Mouse (Mus musculus) midbrain, embryonic 12.5 days (tissue): ENCODE measurements at regions not wholly inside any gene's neighbourhood (a gene's known extent, or its start where the extent isn't known, plus 50 kb on each side); places are given as distances from the start of the nearest gene placed in this dataset.

Experiments used
- ATAC-seq: fragments of 200-750 bp; cut with Nextera tagmentation; 2 replicates; pipeline ENCODE4 v1.8.0; 2017; ENCODE audit warnings: low read depth, moderate TSS enrichment, moderate library complexity; ENCODE audit not compliant: low FRiP score
- H3K27ac ChIP-seq: fragments of 300-500 bp; sonication (generic); replicated peaks from 2 replicates; pipeline ENCODE4 v1.5.1; 2016; ENCODE audit warnings: mild to moderate bottlenecking
- H3K27me3 ChIP-seq: fragments of 300-500 bp; sonication (generic); 2 replicates; pipeline ENCODE4 v1.6.1; 2016; ENCODE audit warnings: mild to moderate bottlenecking
- H3K36me3 ChIP-seq: fragments of 300-500 bp; sonication (generic); 2 replicates; pipeline ENCODE4 v1.6.1; 2016
- H3K4me1 ChIP-seq: fragments of 300-500 bp; sonication (generic); 2 replicates; pipeline ENCODE4 v1.6.1; 2016
- H3K4me2 ChIP-seq: fragments of 300-500 bp; sonication (generic); replicated peaks from 2 replicates; pipeline ENCODE4 v1.6.1; 2016; ENCODE audit warnings: mild to moderate bottlenecking, moderate library complexity
- H3K4me3 ChIP-seq: fragments of 300-500 bp; sonication (generic); 2 replicates; pipeline ENCODE4 v1.5.1; 2016; ENCODE audit warnings: mild to moderate bottlenecking
- H3K9ac ChIP-seq: fragments of 300-500 bp; sonication (generic); replicated peaks from 2 replicates; pipeline ENCODE4 v1.6.1; 2016; ENCODE audit warnings: mild to moderate bottlenecking, moderate library complexity
- H3K9me3 ChIP-seq: fragments of 300-500 bp; sonication (generic); 2 replicates; pipeline ENCODE4 v1.6.1; 2016; ENCODE audit warnings: mild to moderate bottlenecking
- WGBS: fragments of 180-500 bp; shearing (Covaris S2); methylation state at CpG from one replicate; pipeline ENCODE4 v1.1.7; 2016; 5-methylcytosine and 5-hydroxymethylcytosine counted together

GRCm38 (mm10) chr7:70828486-70829195 is 462.1 kb upstream of the Nr2f2 start:
- H3K4me3 ChIP-seq = no peak overlapping the region
- no peaks in the 10 kb centered on the region; the same call in 1 of the 2 replicates for H3K4me1 ChIP-seq
- WGBS = 64% methylated on average over 5 of the region's 5 CpGs
- H3K27ac ChIP-seq = no peak overlapping the region
- no peaks in the 10 kb centered on the region for H3K9me3 ChIP-seq
- ATAC-seq = no peak
- no peak overlapping the region for H3K4me2 ChIP-seq
- no peaks in the 10 kb centered on the region for H3K36me3 ChIP-seq
- H3K27me3 ChIP-seq = 0 out of 2 replicates have a peak, but pooled peaks cover 3% of the 10 kb centered on the region
- no peak overlapping the region for H3K9ac ChIP-seq

GRCm38 (mm10) chr7:70826074-70826473 is 459.5 kb upstream of the Nr2f2 start:
- Histone ChIP-seq H3K27me3 (0 out of 2 replicates have a peak, but pooled peaks cover 3% of the 10 kb centered on the region), H3K27ac (no peak overlapping the region), H3K4me3 (no peak overlapping the region), H3K9me3 (no peaks in the 10 kb centered on the region), H3K4me1 (peaks cover 3% of the 10 kb centered on the region), H3K4me2 (no peak overlapping the region), H3K36me3 (no peaks in the 10 kb centered on the region), H3K9ac (no peak overlapping the region)
- WGBS = 76% methylated on average over 3 of the region's 3 CpGs
- no peak for ATAC-seq

- no peaks in the 10 kb centered on the region for H3K36me3 ChIP-seq
- H3K4me3 ChIP-seq = no peak overlapping the region
- no peak overlapping the region for H3K4me2 ChIP-seq
- no peak for ATAC-seq
- no peak overlapping the region for H3K9ac ChIP-seq
- no peak overlapping the region for H3K27ac ChIP-seq
- WGBS = 72% methylated on average over 11 of the region's 11 CpGs
- 0 out of 2 replicates have a peak, but pooled peaks cover 3% of the 10 kb centered on the region for H3K27me3 ChIP-seq
- H3K4me1 ChIP-seq = peaks cover 3% of the 10 kb centered on the region; the same call in 1 of the 2 replicates
- no peaks in the 10 kb centered on the region for H3K9me3 ChIP-seq
These were observed 456.5 kb upstream of the Nr2f2 start for GRCm38 (mm10) chr7:70823020-70823419.

GRCm38 (mm10) chr7:70822310-70822821 is 455.8 kb upstream of the Nr2f2 start:
- Histone ChIP-seq H3K4me1 (peaks cover 3% of the 10 kb centered on the region; the same call in 1 of the 2 replicates), H3K27ac (no peak overlapping the region), H3K9ac (no peak overlapping the region), H3K27me3 (0 out of 2 replicates have a peak, but pooled peaks cover 3% of the 10 kb centered on the region), H3K36me3 (no peaks in the 10 kb centered on the region), H3K4me3 (no peak overlapping the region), H3K9me3 (no peaks in the 10 kb centered on the region), H3K4me2 (no peak overlapping the region)
- 60% methylated on average over 9 of the region's 9 CpGs for WGBS
- ATAC-seq = no peak

DNA sequence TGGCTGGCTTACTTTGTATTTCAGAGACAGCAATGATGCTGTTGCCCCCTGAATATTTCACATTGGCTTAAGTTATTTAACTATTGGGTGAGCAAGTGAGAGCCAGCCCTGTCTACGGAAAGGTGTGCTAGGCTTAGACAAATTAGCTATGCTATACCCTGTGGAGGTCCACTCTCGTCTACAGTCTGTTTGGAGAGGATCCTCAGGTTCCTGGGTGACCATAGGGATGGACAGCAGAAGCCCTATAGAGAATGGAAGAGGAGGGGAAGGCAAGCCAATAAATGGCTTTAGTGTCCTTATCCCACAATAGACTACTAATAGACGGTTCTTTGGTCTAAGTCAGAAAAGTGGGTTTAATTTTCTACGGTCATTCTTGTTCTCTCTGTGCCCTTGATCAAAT is 455.3 kb upstream of the Nr2f2 start:
- Histone ChIP-seq H3K4me2 (no peak overlapping the region), H3K9me3 (no peaks in the 10 kb centered on the region), H3K36me3 (no peaks in the 10 kb centered on the region), H3K27me3 (0 out of 2 replicates have a peak, but pooled peaks cover 3% of the 10 kb centered on the region), H3K9ac (no peak overlapping the region), H3K4me3 (no peak overlapping the region), H3K4me1 (peaks cover 3% of the 10 kb centered on the region; the same call in 1 of the 2 replicates), H3K27ac (no peak overlapping the region)
- ATAC-seq = no peak
- 82% methylated on average over 4 of the region's 4 CpGs for WGBS

DNA sequence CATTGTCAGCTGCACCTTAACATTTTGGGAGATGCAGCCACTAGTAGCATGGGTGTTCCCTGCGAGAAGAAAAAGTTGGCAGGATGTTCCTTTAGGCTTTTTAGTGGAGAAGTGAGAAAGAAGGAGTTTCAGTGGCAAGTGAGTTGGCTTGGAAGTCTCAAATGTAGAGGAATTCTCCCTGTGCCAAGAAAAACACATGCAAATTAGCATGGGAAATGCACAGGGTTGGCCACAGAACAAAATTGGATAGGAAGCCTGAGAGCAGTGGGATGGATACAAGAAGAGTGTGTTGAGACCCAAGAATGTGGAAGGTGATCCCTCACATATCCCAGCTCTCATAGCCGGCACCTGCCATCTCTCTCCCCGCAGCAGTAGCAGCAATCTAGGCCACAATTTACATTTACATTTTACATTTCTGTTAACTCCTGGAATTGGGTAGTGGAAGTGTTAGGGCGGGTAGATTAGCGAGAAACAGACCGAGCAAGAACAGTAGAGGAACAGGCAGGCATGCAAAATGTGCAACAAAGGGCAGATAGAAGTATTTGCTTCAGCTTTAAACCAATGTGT is 450.9 kb upstream of the Nr2f2 start:
- no peak overlapping the region for H3K4me2 ChIP-seq
- H3K9ac ChIP-seq = no peak overlapping the region
- no peaks in the 10 kb centered on the region for H3K27me3 ChIP-seq
- H3K9me3 ChIP-seq = no peaks in the 10 kb centered on the region
- H3K4me1 ChIP-seq = peaks cover 4% of the 10 kb centered on the region
- 95% methylated on average over 6 of the region's 6 CpGs for WGBS
- no peak overlapping the region for H3K4me3 ChIP-seq
- no peak overlapping the region for H3K27ac ChIP-seq
- H3K36me3 ChIP-seq = no peaks in the 10 kb centered on the region
- ATAC-seq = no peak

GRCm38 (mm10) chr7:70814391-70814790 is 447.9 kb upstream of the Nr2f2 start:
- 57% methylated on average over 3 of the region's 3 CpGs for WGBS
- no peak; the same call in 1 of the 2 replicates for ATAC-seq
- no peak overlapping the region for H3K4me3 ChIP-seq
- H3K9me3 ChIP-seq = no peaks in the 10 kb centered on the region
- no peak overlapping the region for H3K4me2 ChIP-seq
- H3K27ac ChIP-seq = no peak overlapping the region
- no peaks in the 10 kb centered on the region for H3K36me3 ChIP-seq
- peaks cover 4% of the 10 kb centered on the region for H3K4me1 ChIP-seq
- H3K27me3 ChIP-seq = no peaks in the 10 kb centered on the region
- H3K9ac ChIP-seq = no peak overlapping the region

- 64% methylated on average over 5 of the region's 5 CpGs for WGBS
- H3K27me3 ChIP-seq = no peaks in the 10 kb centered on the region
- H3K27ac ChIP-seq = no peak overlapping the region
- no peak for ATAC-seq
- H3K9ac ChIP-seq = no peak overlapping the region
- no peaks in the 10 kb centered on the region for H3K9me3 ChIP-seq
- H3K4me3 ChIP-seq = no peak overlapping the region
- H3K4me1 ChIP-seq = peaks cover 4% of the 10 kb centered on the region
- H3K36me3 ChIP-seq = no peaks in the 10 kb centered on the region
- H3K4me2 ChIP-seq = no peak overlapping the region
These were observed 446.6 kb upstream of the Nr2f2 start for GRCm38 (mm10) chr7:70813101-70813500.

GRCm38 (mm10) chr7:70810411-70811090 is 444.0 kb upstream of the Nr2f2 start:
- 91% methylated on average over 18 of the region's 18 CpGs for WGBS
- Histone ChIP-seq H3K4me3 (no peak overlapping the region), H3K4me1 (peaks cover 4% of the 10 kb centered on the region), H3K36me3 (no peaks in the 10 kb centered on the region), H3K9ac (no peak overlapping the region), H3K27ac (no peak overlapping the region), H3K4me2 (no peak overlapping the region), H3K9me3 (no peaks in the 10 kb centered on the region), H3K27me3 (no peaks in the 10 kb centered on the region)
- ATAC-seq = no peak

GRCm38 (mm10) chr7:70804281-70804680 is 437.7 kb upstream of the Nr2f2 start:
- no peak for ATAC-seq
- H3K9ac ChIP-seq = no peak overlapping the region
- H3K4me3 ChIP-seq = no peak overlapping the region
- no peak overlapping the region for H3K27ac ChIP-seq
- H3K4me2 ChIP-seq = no peak overlapping the region
- H3K36me3 ChIP-seq = no peaks in the 10 kb centered on the region
- H3K9me3 ChIP-seq = no peaks in the 10 kb centered on the region
- H3K27me3 ChIP-seq = no peaks in the 10 kb centered on the region
- no peaks in the 10 kb centered on the region for H3K4me1 ChIP-seq
- WGBS = 88% methylated on average over 1 of the region's 1 CpGs

GRCm38 (mm10) chr7:70799976-70800375 is 433.4 kb upstream of the Nr2f2 start:
- Histone ChIP-seq H3K4me2 (no peak overlapping the region), H3K4me3 (no peak overlapping the region), H3K9me3 (no peaks in the 10 kb centered on the region), H3K4me1 (no peaks in the 10 kb centered on the region), H3K27me3 (no peaks in the 10 kb centered on the region), H3K9ac (no peak overlapping the region), H3K36me3 (no peaks in the 10 kb centered on the region), H3K27ac (no peak overlapping the region)
- 73% methylated on average over 1 of the region's 1 CpGs for WGBS
- ATAC-seq = no peak
